ENCODE assay signal across 28 mouse cellular contexts in the genomic region with DNA sequence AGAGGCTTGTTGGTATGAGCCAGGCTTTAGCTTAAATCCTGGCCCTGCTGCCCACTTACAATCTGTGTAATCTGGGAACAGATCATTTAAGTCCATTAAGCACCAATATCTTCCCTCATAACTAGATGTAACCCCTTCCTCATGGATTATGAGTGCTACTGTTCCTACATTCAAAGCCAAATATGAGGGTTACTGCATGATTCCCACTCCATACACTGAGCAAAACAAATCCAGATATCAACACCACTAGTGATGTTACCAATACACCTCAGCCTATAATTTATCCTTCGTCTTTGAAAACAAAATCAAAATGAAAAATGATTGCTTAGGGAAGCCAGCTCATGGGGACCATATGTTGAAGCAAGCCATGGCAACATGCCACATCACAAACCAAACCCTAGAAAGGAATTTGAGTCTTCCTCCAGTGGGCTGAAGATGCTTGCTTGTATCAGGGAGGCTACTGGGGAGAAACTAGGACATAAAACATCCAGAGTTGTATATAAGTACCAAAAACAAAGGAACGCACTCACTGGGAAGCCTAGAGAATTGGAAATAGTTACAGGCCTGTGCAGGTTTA.
DNase-seq lines count a peak whose midpoint lies in the region; ATAC-seq and TF ChIP-seq lines count a peak whose summit lies in the region.
"Had no signal": no experiment of that assay in that cellular context is flagged by ENCODE, and none has a peak within 500 bp of the region (broad histone marks: within the 10 kb centered on the region; RNA-seq: fewer than 3 reads in every experiment).

No protein-coding gene starts in this region.

- TF ChIP-seq CTCF in lung, embryonic 14.5 days (IDR thresholded peaks at IDR 0.05; ENCODE audit: low read depth) = no peak
- TF ChIP-seq CTCF in stomach, postnatal 0 days (IDR thresholded peaks at IDR 0.05; ENCODE audit: low read depth) = no peak

- no peak for TF ChIP-seq POLR2A in limb, embryonic 14.5 days (IDR thresholded peaks at IDR 0.05; ENCODE audit: borderline replicate concordance, extremely low read depth, insufficient read depth, insufficient read length)

- no peak overlapping the region for H3K4me2 ChIP-seq in lung, embryonic 14.5 days
- no peak overlapping the region for H3K4me2 ChIP-seq in stomach, embryonic 16.5 days (ENCODE audit: low read depth, low read length)
- H3K4me2 ChIP-seq in stomach, postnatal 0 days (replicated peaks; ENCODE audit: low read depth) = no peak overlapping the region
- no peak overlapping the region for H3K4me2 ChIP-seq in limb, embryonic 14.5 days (replicated peaks; ENCODE audit: low read depth, low read length, severe bottlenecking)
- H3K4me2 ChIP-seq: heart, embryonic 12.5 days; midbrain, embryonic 13.5 days; neural tube, embryonic 13.5 days; stomach, embryonic 15.5 days had no signal

- no peak overlapping the region for H3K9ac ChIP-seq in lung, embryonic 14.5 days
- H3K9ac ChIP-seq in stomach, embryonic 16.5 days (ENCODE audit: low read length) = no peak overlapping the region
- H3K9ac ChIP-seq in stomach, postnatal 0 days (ENCODE audit: low read length) = no peak overlapping the region
- no peak overlapping the region for H3K9ac ChIP-seq in limb, embryonic 14.5 days (ENCODE audit: low read depth, low read length, severe bottlenecking)
- H3K9ac ChIP-seq: heart, embryonic 12.5 days; liver, embryonic 14.5 days; midbrain, embryonic 13.5 days; neural tube, embryonic 13.5 days; stomach, embryonic 15.5 days had no signal

- TF ChIP-seq EP300 in stomach, postnatal 0 days (optimal IDR thresholded peaks at IDR 0.05) = no peak

- H3K4me1 ChIP-seq in lung, embryonic 14.5 days (ENCODE audit: insufficient read depth) = no peaks in the 10 kb centered on the region; the same call in none of the 2 replicates
- no peaks in the 10 kb centered on the region for H3K4me1 ChIP-seq in stomach, embryonic 16.5 days (ENCODE audit: control insufficient read depth, insufficient read depth, low read length)
- H3K4me1 ChIP-seq in stomach, postnatal 0 days (replicated peaks; ENCODE audit: control insufficient read depth, insufficient read depth) = no peaks in the 10 kb centered on the region
- H3K4me1 ChIP-seq in limb, embryonic 14.5 days (ENCODE audit: control insufficient read depth, insufficient read depth, low read length) = peaks cover 9% of the 10 kb centered on the region; the same call in 1 of the 2 replicates
- H3K4me1 ChIP-seq: heart, embryonic 12.5 days; stomach, embryonic 15.5 days had no signal

- H3K9me3 ChIP-seq in lung, embryonic 14.5 days (ENCODE audit: low read depth, low read length) = no peaks in the 10 kb centered on the region
- no peaks in the 10 kb centered on the region for H3K9me3 ChIP-seq in stomach, embryonic 16.5 days (replicated peaks; ENCODE audit: control insufficient read depth, low read length)
- no peaks in the 10 kb centered on the region for H3K9me3 ChIP-seq in stomach, postnatal 0 days (ENCODE audit: control insufficient read depth, low read length)
- H3K9me3 ChIP-seq in limb, embryonic 14.5 days (ENCODE audit: control insufficient read depth, low read length) = no peaks in the 10 kb centered on the region
- H3K9me3 ChIP-seq: heart, embryonic 12.5 days; midbrain, embryonic 13.5 days; neural tube, embryonic 13.5 days; stomach, embryonic 15.5 days had no signal

- no peak overlapping the region for H3K4me3 ChIP-seq in lung, embryonic 14.5 days (ENCODE audit: low read depth, low read length)
- no peak overlapping the region for H3K4me3 ChIP-seq in stomach, embryonic 16.5 days (replicated peaks; ENCODE audit: low read length)
- H3K4me3 ChIP-seq in stomach, postnatal 0 days (ENCODE audit: low read depth, low read length) = no peak overlapping the region
- no peak overlapping the region for H3K4me3 ChIP-seq in limb, embryonic 14.5 days (replicated peaks; ENCODE audit: low read length)
- H3K4me3 ChIP-seq: heart, adult 2 months; heart, embryonic 12.5 days; layer of hippocampus, adult 2 months; midbrain, embryonic 13.5 days; neural tube, embryonic 13.5 days; stomach, embryonic 15.5 days had no signal

- DNase-seq in heart, adult 11 months = peak; percentile 29
- DNase-seq in heart, adult 18-20 months = no peak
- peak; percentile 49 for DNase-seq in lung, embryonic 14.5 days
- no peak for DNase-seq in lung, postnatal 14 days
- DNase-seq in stomach, postnatal 0 days (ENCODE audit: low spot score) = no peak
- peak; percentile 19 for DNase-seq in limb, embryonic 14.5 days (ENCODE audit: low spot score)
- DNase-seq in spleen, postnatal 4 days (ENCODE audit: low spot score in 2 of 2) = no peak
- DNase-seq: adrenal gland, postnatal 14 days; cerebellum, adult 11 months; cerebellum, adult 9-11 months; embryo, embryonic 11 days; gastrocnemius, postnatal 25 days; heart, adult 2 months; heart, postnatal 4 days; kidney, postnatal 25 days; left cerebral cortex, postnatal 4 days; liver; thymus, adult 18-20 months; thymus, postnatal 25 days had no signal

- peak overlapping the region; percentile 78 for H3K27ac ChIP-seq in lung, embryonic 14.5 days (ENCODE audit: low read depth)
- no peak overlapping the region for H3K27ac ChIP-seq in stomach, embryonic 16.5 days (ENCODE audit: low read length)
- no peak overlapping the region for H3K27ac ChIP-seq in stomach, postnatal 0 days (replicated peaks)
- H3K27ac ChIP-seq in limb, embryonic 14.5 days (replicated peaks; ENCODE audit: low read depth, low read length) = no peak overlapping the region
- H3K27ac ChIP-seq: heart, adult 2 months; layer of hippocampus, adult 2 months; liver, embryonic 14.5 days; midbrain, embryonic 13.5 days; stomach, embryonic 15.5 days had no signal

- H3K36me3 ChIP-seq in lung, embryonic 14.5 days (ENCODE audit: insufficient read depth) = no peaks in the 10 kb centered on the region
- H3K36me3 ChIP-seq in stomach, embryonic 16.5 days (ENCODE audit: control insufficient read depth, insufficient read depth, low read length) = no peaks in the 10 kb centered on the region
- H3K36me3 ChIP-seq in stomach, postnatal 0 days (ENCODE audit: control insufficient read depth, insufficient read depth, low read length) = no peaks in the 10 kb centered on the region
- H3K36me3 ChIP-seq in limb, embryonic 14.5 days (ENCODE audit: control insufficient read depth, insufficient read depth, low read length) = no peaks in the 10 kb centered on the region
- H3K36me3 ChIP-seq: G1E; heart, embryonic 12.5 days; midbrain, embryonic 13.5 days; neural tube, embryonic 13.5 days; stomach, embryonic 15.5 days had no signal

- 73% methylated on average over 2 of the region's 2 CpGs for WGBS in lung, embryonic 14.5 days
- WGBS in stomach, embryonic 16.5 days = 68% methylated on average over 2 of the region's 2 CpGs
- 55% methylated on average over 2 of the region's 2 CpGs for WGBS in stomach, postnatal 0 days
- 79% methylated on average over 2 of the region's 2 CpGs for WGBS in limb, embryonic 14.5 days

- peak; percentile 60; the same call in 1 of the 2 replicates for ATAC-seq in lung, embryonic 14.5 days (ENCODE audit: insufficient read depth)
- ATAC-seq in stomach, embryonic 16.5 days (ENCODE audit: insufficient read depth, low FRiP score) = peak; percentile 7; the same call in 1 of the 2 replicates
- ATAC-seq in stomach, postnatal 0 days (ENCODE audit: low FRiP score, low TSS enrichment) = no peak
- ATAC-seq in limb, embryonic 14.5 days (ENCODE audit: low FRiP score, low read depth) = no peak
- ATAC-seq: forebrain, embryonic 14.5 days; midbrain, embryonic 13.5 days had no signal

- no peaks in the 10 kb centered on the region for H3K27me3 ChIP-seq in lung, embryonic 14.5 days (ENCODE audit: insufficient read depth, low read length)
- no peaks in the 10 kb centered on the region for H3K27me3 ChIP-seq in stomach, embryonic 16.5 days (ENCODE audit: control insufficient read depth, insufficient read depth, low read length)
- no peaks in the 10 kb centered on the region for H3K27me3 ChIP-seq in stomach, postnatal 0 days (ENCODE audit: control insufficient read depth, insufficient read depth, low read length)
- H3K27me3 ChIP-seq in limb, embryonic 14.5 days (ENCODE audit: control insufficient read depth, insufficient read depth, low read length) = no peaks in the 10 kb centered on the region
- H3K27me3 ChIP-seq: heart, embryonic 12.5 days; stomach, embryonic 15.5 days had no signal

Comparison
In these comparisons a context has a peak if more than half of its experiments do, and no peak if none do; other contexts are left out.
1. DNase-seq: peak in heart, adult 11 months (single experiment), lung, embryonic 14.5 days (single experiment) and limb, embryonic 14.5 days (single experiment); none in heart, adult 18-20 months (0 of 2), lung, postnatal 14 days (single experiment), stomach, postnatal 0 days (single experiment) and spleen, postnatal 4 days (0 of 2).
2. ATAC-seq: peak in lung, embryonic 14.5 days (single experiment) and stomach, embryonic 16.5 days (single experiment); none in stomach, postnatal 0 days (single experiment) and limb, embryonic 14.5 days (single experiment).